Mouse (Mus musculus) megakaryocyte-erythroid progenitor cell, adult 5-6 weeks (primary cell): ENCODE measurements around the gene Wdfy2. TPM values are rescaled to one million over a fixed set of nuclear protein-coding genes. Genes with fewer than 3 reads are reported as not detected.

Source experiments
- ATAC-seq: replicated peaks from 2 replicates; pipeline ENCODE4 v1.8.0; 2016; ENCODE audit warnings: mild to moderate bottlenecking, inconsistent platforms; ENCODE audit not compliant: severe bottlenecking, poor library complexity, low FRiP score, low TSS enrichment
- total RNA-seq, 2 experiments: library from RNA; stranded (forward) in 1 of 2; stranded (reverse) in 1 of 2; fragments of 200-1000, 215-1000 nt in 1 of 2; fragments of >200 nt in 1 of 2; fragmentation: Nextera tagmentation in 1 of 2; gene quantifications; 2 replicates each; pipeline ENCODE4 v1.2.3; 2014 to 2017

Wdfy2 gene
- total RNA-seq, 2 experiments from 2014 or later: 4.9 to 5.7 TPM

- no peak for ATAC-seq
Measured at GRCm38 (mm10) chr14:62910859-62911258, 73.4 kb downstream of the Wdfy2 start.

GRCm38 (mm10) chr14:62915146-62915685 lies 77.7 kb downstream of the Wdfy2 start:
- no peak for ATAC-seq

GRCm38 (mm10) chr14:62916488-62917034 lies 79.1 kb downstream of the Wdfy2 start:
- ATAC-seq: no peak

GRCm38 (mm10) chr14:62921401-62921800 lies 83.9 kb downstream of the Wdfy2 start:
- no peak for ATAC-seq

- ATAC-seq: no peak
Measured at GRCm38 (mm10) chr14:62922637-62923036, 85.2 kb downstream of the Wdfy2 start.

GRCm38 (mm10) chr14:62924800-62925199 lies 87.3 kb downstream of the Wdfy2 start:
- ATAC-seq: no peak

GRCm38 (mm10) chr14:62928101-62928541 lies 90.6 kb downstream of the Wdfy2 start:
- ATAC-seq: no peak

GRCm38 (mm10) chr14:62935361-62935760 lies 97.9 kb downstream of the Wdfy2 start:
- ATAC-seq: no peak

GRCm38 (mm10) chr14:62936631-62937380 lies 99.3 kb downstream of the Wdfy2 start:
- ATAC-seq: no peak

- no peak for ATAC-seq
Measured at GRCm38 (mm10) chr14:62937675-62938074, 100.2 kb downstream of the Wdfy2 start.

- no peak for ATAC-seq
Measured at GRCm38 (mm10) chr14:62939435-62939834, 102.0 kb downstream of the Wdfy2 start.

- peak; percentile 82 for ATAC-seq
Measured at GRCm38 (mm10) chr14:62940383-62941074, 103.1 kb downstream of the Wdfy2 start.

- no peak for ATAC-seq
Measured at GRCm38 (mm10) chr14:62946794-62947193, 109.3 kb downstream of the Wdfy2 start.

- no peak for ATAC-seq
Measured at GRCm38 (mm10) chr14:62956091-62956490, 118.6 kb downstream of the Wdfy2 start.

- ATAC-seq: no peak
Measured at GRCm38 (mm10) chr14:62963632-62964031, 126.2 kb downstream of the Wdfy2 start.

- ATAC-seq: no peak
Measured at GRCm38 (mm10) chr14:62965342-62965741, 127.9 kb downstream of the Wdfy2 start.

GRCm38 (mm10) chr14:62965811-62966520 lies 128.5 kb downstream of the Wdfy2 start:
- ATAC-seq: no peak

GRCm38 (mm10) chr14:62975046-62975445 lies 137.6 kb downstream of the Wdfy2 start:
- no peak for ATAC-seq

- no peak for ATAC-seq
Measured at GRCm38 (mm10) chr14:62979815-62980214, 142.3 kb downstream of the Wdfy2 start.

- ATAC-seq: no peak
Measured at GRCm38 (mm10) chr14:62984410-62984809, 146.9 kb downstream of the Wdfy2 start, which contains the start of gene Defb48. TSS of gene Defb48 (minus strand) at chr14:62984510.
